Mouse (Mus musculus): ENCODE measurements around the gene Pex5l. TPM values are rescaled to one million over a fixed set of nuclear protein-coding genes. Genes with fewer than 3 reads are reported as not detected.

Pex5l gene
- polyA plus RNA-seq, 1 experiment from 2014 or later: 1.0 TPM

- Histone ChIP-seq H3K9ac (ENCODE audit: low read length) (no peak overlapping the region), H3K27ac (ENCODE audit: low read depth, low read length) (no peak overlapping the region), H3K4me1 (ENCODE audit: control insufficient read depth, insufficient read depth, low read length) (no peaks in the 10 kb centered on the region), H3K36me3 (ENCODE audit: control insufficient read depth, insufficient read depth, low read length) (no peaks in the 10 kb centered on the region), H3K9me3 (replicated peaks; ENCODE audit: control insufficient read depth, low read length) (no peaks in the 10 kb centered on the region), H3K4me3 (ENCODE audit: low read depth, low read length) (no peak overlapping the region), H3K4me2 (ENCODE audit: low read length) (no peak overlapping the region), H3K27me3 (replicated peaks; ENCODE audit: control insufficient read depth, insufficient read depth, low read length) (no peaks in the 10 kb centered on the region)
- ATAC-seq (0 out of 2 replicates have a peak, but pooled peaks have one; percentile 21), DNase-seq (ENCODE audit: low spot score) (no peak)
- WGBS: 74% methylated on average over 5 of the region's 5 CpGs
These were observed 94.7 kb downstream of the Pex5l start for GRCm38 (mm10) chr3:33048304-33048703.

- Histone ChIP-seq H3K9ac (ENCODE audit: low read length) (no peak overlapping the region), H3K4me3 (ENCODE audit: low read depth, low read length) (no peak overlapping the region), H3K4me1 (ENCODE audit: control insufficient read depth, insufficient read depth, low read length) (no peaks in the 10 kb centered on the region), H3K27ac (ENCODE audit: low read depth, low read length) (no peak overlapping the region), H3K27me3 (replicated peaks; ENCODE audit: control insufficient read depth, insufficient read depth, low read length) (no peaks in the 10 kb centered on the region), H3K9me3 (replicated peaks; ENCODE audit: control insufficient read depth, low read length) (no peaks in the 10 kb centered on the region), H3K4me2 (ENCODE audit: low read length) (no peak overlapping the region), H3K36me3 (ENCODE audit: control insufficient read depth, insufficient read depth, low read length) (no peaks in the 10 kb centered on the region)
- ATAC-seq (no peak), DNase-seq (ENCODE audit: low spot score) (no peak)
- 82% methylated on average over 6 of the region's 6 CpGs for WGBS
These were observed 98.3 kb downstream of the Pex5l start for GRCm38 (mm10) chr3:33044799-33045106.

GRCm38 (mm10) chr3:33043896-33044798 is 98.9 kb downstream of the Pex5l start:
- Histone ChIP-seq H3K4me3 (ENCODE audit: low read depth, low read length) (no peak overlapping the region), H3K27ac (ENCODE audit: low read depth, low read length) (no peak overlapping the region), H3K4me1 (ENCODE audit: control insufficient read depth, insufficient read depth, low read length) (no peaks in the 10 kb centered on the region), H3K27me3 (replicated peaks; ENCODE audit: control insufficient read depth, insufficient read depth, low read length) (no peaks in the 10 kb centered on the region), H3K9me3 (replicated peaks; ENCODE audit: control insufficient read depth, low read length) (no peaks in the 10 kb centered on the region), H3K4me2 (ENCODE audit: low read length) (no peak overlapping the region), H3K9ac (ENCODE audit: low read length) (no peak overlapping the region), H3K36me3 (ENCODE audit: control insufficient read depth, insufficient read depth, low read length) (no peaks in the 10 kb centered on the region)
- DNase-seq (ENCODE audit: low spot score) (peak; percentile 68), ATAC-seq (peak; percentile 65; the same call in 1 of the 2 replicates)
- WGBS: 69% methylated on average over 10 of the region's 10 CpGs

GRCm38 (mm10) chr3:33024566-33024965 is 118.5 kb downstream of the Pex5l start:
- Histone ChIP-seq H3K4me2 (ENCODE audit: low read length) (no peak overlapping the region), H3K9me3 (replicated peaks; ENCODE audit: control insufficient read depth, low read length) (no peaks in the 10 kb centered on the region), H3K4me1 (ENCODE audit: control insufficient read depth, insufficient read depth, low read length) (no peaks in the 10 kb centered on the region), H3K27ac (ENCODE audit: low read depth, low read length) (no peak overlapping the region), H3K9ac (ENCODE audit: low read length) (no peak overlapping the region), H3K27me3 (replicated peaks; ENCODE audit: control insufficient read depth, insufficient read depth, low read length) (no peaks in the 10 kb centered on the region), H3K36me3 (ENCODE audit: control insufficient read depth, insufficient read depth, low read length) (no peaks in the 10 kb centered on the region), H3K4me3 (ENCODE audit: low read depth, low read length) (no peak overlapping the region)
- peak; percentile 79; the same call in 1 of the 2 replicates for ATAC-seq
- peak; percentile 64 for DNase-seq (ENCODE audit: low spot score)
- 72% methylated on average over 5 of the region's 5 CpGs for WGBS

- ATAC-seq: no peak
- no peaks in the 10 kb centered on the region for H3K36me3 ChIP-seq (ENCODE audit: control insufficient read depth, insufficient read depth, low read length)
- 65% methylated on average over 4 of the region's 4 CpGs for WGBS
These were observed 139.1 kb downstream of the Pex5l start for GRCm38 (mm10) chr3:33003901-33004300.

GRCm38 (mm10) chr3:33001769-33002168 is 141.3 kb downstream of the Pex5l start:
- H3K4me1 ChIP-seq (ENCODE audit: control insufficient read depth, insufficient read depth, low read length): peaks cover 3% of the 10 kb centered on the region; the same call in 1 of the 2 replicates
- H3K9ac ChIP-seq (ENCODE audit: low read length): no peak overlapping the region
- H3K36me3 ChIP-seq (ENCODE audit: control insufficient read depth, insufficient read depth, low read length): no peaks in the 10 kb centered on the region
- no peak overlapping the region for H3K4me2 ChIP-seq (ENCODE audit: low read length)
- H3K4me3 ChIP-seq (ENCODE audit: low read depth, low read length): no peak overlapping the region
- 68% methylated on average over 3 of the region's 3 CpGs for WGBS
- H3K27ac ChIP-seq (ENCODE audit: low read depth, low read length): no peak overlapping the region
- DNase-seq (ENCODE audit: low spot score) (peak; percentile 40), ATAC-seq (peak; percentile 52; the same call in 1 of the 2 replicates)
- H3K27me3 ChIP-seq (replicated peaks; ENCODE audit: control insufficient read depth, insufficient read depth, low read length): no peaks in the 10 kb centered on the region
- no peaks in the 10 kb centered on the region for H3K9me3 ChIP-seq (replicated peaks; ENCODE audit: control insufficient read depth, low read length)

More at GRCm38 (mm10) chr3:33003901-33004300, 139.1 kb downstream of the Pex5l start:
- Histone ChIP-seq H3K9me3 (replicated peaks; ENCODE audit: control insufficient read depth, low read length) (no peaks in the 10 kb centered on the region), H3K9ac (ENCODE audit: low read length) (no peak overlapping the region), H3K4me1 (ENCODE audit: control insufficient read depth, insufficient read depth, low read length) (peaks cover 3% of the 10 kb centered on the region; the same call in 1 of the 2 replicates), H3K4me2 (ENCODE audit: low read length) (no peak overlapping the region), H3K27ac (ENCODE audit: low read depth, low read length) (no peak overlapping the region), H3K4me3 (ENCODE audit: low read depth, low read length) (no peak overlapping the region), H3K27me3 (replicated peaks; ENCODE audit: control insufficient read depth, insufficient read depth, low read length) (no peaks in the 10 kb centered on the region)
- DNase-seq (ENCODE audit: low spot score): peak; percentile 19

- Histone ChIP-seq H3K4me3 (ENCODE audit: low read depth, low read length) (no peak overlapping the region), H3K36me3 (ENCODE audit: control insufficient read depth, insufficient read depth, low read length) (no peaks in the 10 kb centered on the region), H3K9me3 (replicated peaks; ENCODE audit: control insufficient read depth, low read length) (no peaks in the 10 kb centered on the region), H3K27me3 (replicated peaks; ENCODE audit: control insufficient read depth, insufficient read depth, low read length) (no peaks in the 10 kb centered on the region), H3K27ac (ENCODE audit: low read depth, low read length) (no peak overlapping the region), H3K4me1 (ENCODE audit: control insufficient read depth, insufficient read depth, low read length) (peaks cover 3% of the 10 kb centered on the region; the same call in 1 of the 2 replicates), H3K4me2 (ENCODE audit: low read length) (no peak overlapping the region), H3K9ac (ENCODE audit: low read length) (no peak overlapping the region)
- WGBS: 75% methylated on average over 8 of the region's 8 CpGs
- DNase-seq (ENCODE audit: low spot score) (peak; percentile 25), ATAC-seq (peak; percentile 60; the same call in 1 of the 2 replicates)
These were observed 142.5 kb downstream of the Pex5l start for GRCm38 (mm10) chr3:33000383-33001015.

GRCm38 (mm10) chr3:32991713-32992575 is 151.1 kb downstream of the Pex5l start:
- H3K27me3 ChIP-seq (replicated peaks; ENCODE audit: control insufficient read depth, insufficient read depth, low read length): no peaks in the 10 kb centered on the region
- peak; percentile 36 for DNase-seq (ENCODE audit: low spot score)
- H3K9me3 ChIP-seq (replicated peaks; ENCODE audit: control insufficient read depth, low read length): no peaks in the 10 kb centered on the region
- H3K4me1 ChIP-seq (ENCODE audit: control insufficient read depth, insufficient read depth, low read length): no peaks in the 10 kb centered on the region
- ATAC-seq: peak; percentile 68; the same call in 1 of the 2 replicates
- 0 out of 2 replicates have a peak overlapping the region, but pooled peaks have one; percentile 27 for H3K27ac ChIP-seq (ENCODE audit: low read depth, low read length)
- no peak overlapping the region for H3K4me3 ChIP-seq (ENCODE audit: low read depth, low read length)
- no peaks in the 10 kb centered on the region for H3K36me3 ChIP-seq (ENCODE audit: control insufficient read depth, insufficient read depth, low read length)
- H3K4me2 ChIP-seq (ENCODE audit: low read length): no peak overlapping the region
- H3K9ac ChIP-seq (ENCODE audit: low read length): no peak overlapping the region
- WGBS: 38% methylated on average over 12 of the region's 12 CpGs

Data from forebrain, embryonic 14.5 days (tissue).